Mouse (Mus musculus) frontal cortex, adult (tissue): Measurements from ENCODE around the gene Tstd1.

Experiments
- ATAC-seq: cut with Nextera tagmentation; 2 replicates; pipeline ENCODE4 v1.9.2; 2017; ENCODE audit warnings: mild to moderate bottlenecking, moderate library complexity, mixed read lengths; ENCODE audit not compliant: low TSS enrichment

Tstd1 gene

DNA sequence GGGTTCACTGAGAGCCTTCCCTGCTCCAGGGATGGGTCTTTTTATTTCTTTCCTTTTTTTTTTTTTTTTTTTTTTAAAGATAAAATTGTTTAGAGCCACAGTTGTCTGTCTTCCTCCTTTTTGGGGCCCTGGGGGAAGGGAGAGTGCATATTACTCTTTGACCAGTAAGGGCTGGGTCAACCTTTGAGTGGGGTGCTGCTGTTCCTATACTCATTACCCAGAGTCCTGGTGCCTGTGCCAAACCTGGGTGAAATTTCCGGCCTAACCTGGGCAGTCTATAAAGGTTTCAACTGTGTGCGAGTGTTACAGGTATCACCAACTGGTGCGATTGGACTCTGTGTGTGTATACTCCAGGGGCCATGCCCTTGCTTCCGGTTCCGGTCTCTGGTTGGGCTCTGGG is at the start of gene Tstd1:
Gene Tstd1, plus strand, starts transcription at position 213 of the 400 bp plus-strand sequence.
- ATAC-seq: no peak

DNA sequence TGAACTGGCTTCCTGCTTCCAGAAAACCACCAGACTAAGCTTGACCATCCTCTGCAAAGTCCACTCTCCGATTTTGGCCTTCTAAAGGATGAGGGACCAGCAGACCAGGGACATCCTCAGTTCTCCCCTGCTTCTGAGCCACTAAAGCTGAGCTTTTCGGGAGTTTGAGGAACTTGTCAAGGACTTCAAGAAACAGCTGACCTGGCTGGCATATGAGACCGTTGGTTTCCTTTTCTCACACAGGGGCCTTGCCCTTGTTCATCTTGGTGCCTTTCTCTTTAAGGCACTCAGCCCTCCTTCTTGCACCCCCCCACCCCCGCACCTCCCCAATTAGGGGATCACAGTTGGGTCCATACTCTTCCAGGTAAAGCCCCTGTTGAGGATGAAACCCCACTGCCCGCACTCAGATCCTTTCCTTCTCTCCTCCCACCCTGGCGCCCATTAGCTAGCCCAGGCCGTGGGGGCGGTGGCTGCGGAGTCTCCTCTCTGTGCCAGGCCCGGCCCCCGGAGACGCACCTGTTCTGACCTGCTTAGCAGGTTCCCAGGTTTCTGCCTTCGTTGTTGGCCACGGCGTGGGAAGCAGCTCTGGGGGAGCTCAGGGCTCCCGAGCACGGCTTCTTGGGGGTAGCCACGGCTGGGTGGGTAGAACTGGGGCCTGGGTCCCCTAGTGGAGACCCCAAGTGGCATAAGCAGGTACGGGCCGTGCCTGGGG is 48.7 kb upstream of the Tstd1 start, which contains the start of gene Nectin4:
Gene Nectin4, plus strand, starts transcription at position 255 of the 712 bp plus-strand sequence.
- ATAC-seq: no peak

DNA sequence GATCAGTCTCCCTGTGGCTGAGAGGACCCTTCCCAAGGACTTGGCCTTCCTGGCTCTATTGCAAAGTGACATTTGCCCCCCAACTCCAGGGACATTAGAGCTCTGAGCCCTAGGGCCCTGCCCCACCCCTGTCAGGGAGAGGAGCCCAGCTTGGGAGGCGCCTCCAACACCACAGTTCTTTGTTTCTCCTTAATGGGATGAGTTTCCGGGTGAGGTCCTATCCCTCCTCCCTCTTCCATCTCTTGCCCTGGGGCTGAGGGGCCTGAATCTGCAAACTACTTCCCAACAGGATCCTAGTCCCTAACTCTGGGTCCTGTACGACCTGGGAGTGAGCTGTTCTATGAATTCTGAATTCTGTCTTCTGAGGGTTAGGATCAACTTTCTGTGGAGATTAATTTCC is 45.8 kb upstream of the Tstd1 start:
- no peak for ATAC-seq

DNA sequence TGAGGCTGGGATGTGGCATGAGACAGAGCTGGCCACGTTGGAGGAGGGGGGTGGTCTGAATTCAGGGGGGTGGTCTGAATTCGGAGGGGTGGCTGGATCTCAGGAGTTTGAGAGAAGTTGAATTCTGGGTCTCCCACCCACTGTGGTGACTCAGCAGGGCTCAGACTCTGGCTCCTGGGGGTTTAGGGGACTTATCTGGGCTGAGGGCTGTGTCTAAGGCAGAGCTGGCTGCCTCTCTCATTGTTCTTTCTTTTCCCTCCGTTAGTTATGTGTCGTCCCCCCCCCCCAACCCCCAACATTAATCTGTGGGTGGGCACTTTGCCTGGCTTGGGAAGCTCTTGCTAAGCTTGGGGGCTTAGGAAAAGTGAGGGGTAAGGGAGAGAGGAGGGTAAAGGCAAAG is 44.7 kb upstream of the Tstd1 start:
- ATAC-seq: no peak

DNA sequence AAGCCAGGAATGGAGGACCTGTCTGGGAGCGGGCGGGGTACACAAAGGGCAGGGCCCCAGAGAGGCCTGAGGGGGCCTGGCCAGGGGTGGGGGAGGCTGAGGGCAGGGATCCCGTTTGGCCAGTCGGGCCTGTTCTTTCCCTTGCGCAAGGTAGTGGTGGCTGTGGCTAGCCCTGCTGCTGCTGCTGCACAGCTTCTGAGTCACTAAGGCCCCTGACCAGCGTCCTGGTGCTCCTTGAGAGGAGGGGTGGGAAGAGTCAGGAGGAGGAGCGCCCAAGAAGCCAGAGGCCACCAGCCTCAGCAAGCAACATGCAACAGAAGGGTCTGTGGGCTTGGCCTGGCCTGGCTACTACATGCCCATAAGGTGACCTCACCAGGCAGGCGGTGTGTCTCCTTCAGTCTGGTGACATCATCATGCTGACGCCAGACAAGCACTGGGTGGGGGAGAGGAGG is 43.0 kb upstream of the Tstd1 start:
- ATAC-seq: no peak

DNA sequence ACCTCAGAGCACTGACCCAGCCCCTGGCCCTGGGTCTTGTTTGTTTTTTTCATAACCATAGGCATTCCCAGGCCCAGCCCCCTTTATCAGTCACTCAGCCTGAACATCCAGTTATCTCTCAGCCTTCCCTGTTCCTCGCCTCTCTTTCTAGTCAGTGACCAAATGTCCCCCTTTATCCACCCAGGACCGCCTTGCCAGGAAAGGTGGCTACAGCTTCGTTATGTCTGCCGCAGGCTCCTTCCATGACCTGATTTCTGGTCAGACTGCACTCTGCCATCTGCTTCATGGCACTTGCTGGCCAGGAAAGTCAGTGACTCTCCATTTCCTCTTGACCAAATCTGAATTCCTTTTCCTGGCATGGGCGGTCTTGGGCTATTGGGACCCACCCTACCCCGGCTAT is 40.4 kb upstream of the Tstd1 start:
- no peak for ATAC-seq

DNA sequence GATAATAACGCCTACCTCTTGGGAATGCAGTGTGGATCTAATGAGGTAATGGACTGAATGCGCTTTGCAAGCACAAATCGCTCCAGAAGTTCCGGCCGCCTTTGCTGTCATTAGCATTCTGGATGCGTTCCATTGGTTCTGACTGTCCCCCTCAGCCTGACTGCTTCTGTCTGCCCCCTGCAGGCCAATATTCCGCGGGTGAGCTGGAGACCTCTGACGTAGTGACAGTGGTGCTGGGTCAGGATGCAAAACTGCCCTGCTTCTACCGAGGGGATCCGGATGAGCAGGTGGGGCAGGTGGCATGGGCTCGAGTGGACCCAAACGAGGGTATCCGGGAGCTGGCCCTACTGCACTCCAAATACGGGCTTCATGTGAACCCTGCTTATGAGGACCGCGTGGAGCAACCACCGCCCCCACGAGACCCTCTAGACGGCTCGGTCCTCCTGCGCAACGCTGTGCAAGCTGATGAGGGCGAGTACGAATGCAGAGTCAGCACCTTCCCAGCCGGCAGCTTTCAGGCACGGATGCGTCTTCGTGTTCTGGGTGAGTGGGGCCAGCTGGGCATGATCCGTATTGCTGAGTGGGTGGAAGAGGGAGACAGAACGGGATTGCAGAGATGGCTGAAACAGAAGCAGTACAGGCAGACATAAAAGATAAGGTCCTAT is 38.6 kb upstream of the Tstd1 start:
- ATAC-seq: peak; percentile 76

DNA sequence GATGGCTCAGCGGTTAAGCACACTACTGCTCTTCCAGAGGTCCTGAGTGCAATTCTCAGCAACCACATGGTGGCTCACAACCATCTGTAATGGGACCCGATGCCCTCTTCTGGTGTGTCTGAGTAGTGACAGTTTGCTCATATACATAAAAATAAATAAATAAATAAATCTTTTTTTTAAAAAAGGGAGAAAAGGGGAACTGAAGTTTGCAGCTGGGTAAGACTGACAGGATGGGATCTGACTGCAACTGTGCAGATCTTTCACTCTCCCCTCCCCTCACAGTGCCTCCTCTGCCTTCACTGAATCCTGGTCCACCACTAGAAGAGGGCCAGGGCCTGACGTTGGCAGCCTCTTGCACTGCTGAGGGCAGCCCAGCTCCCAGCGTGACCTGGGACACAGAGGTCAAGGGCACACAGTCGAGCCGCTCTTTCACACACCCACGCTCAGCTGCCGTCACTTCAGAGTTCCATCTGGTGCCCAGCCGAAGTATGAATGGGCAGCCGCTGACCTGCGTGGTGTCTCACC is 36.5 kb upstream of the Tstd1 start:
- ATAC-seq: no peak

DNA sequence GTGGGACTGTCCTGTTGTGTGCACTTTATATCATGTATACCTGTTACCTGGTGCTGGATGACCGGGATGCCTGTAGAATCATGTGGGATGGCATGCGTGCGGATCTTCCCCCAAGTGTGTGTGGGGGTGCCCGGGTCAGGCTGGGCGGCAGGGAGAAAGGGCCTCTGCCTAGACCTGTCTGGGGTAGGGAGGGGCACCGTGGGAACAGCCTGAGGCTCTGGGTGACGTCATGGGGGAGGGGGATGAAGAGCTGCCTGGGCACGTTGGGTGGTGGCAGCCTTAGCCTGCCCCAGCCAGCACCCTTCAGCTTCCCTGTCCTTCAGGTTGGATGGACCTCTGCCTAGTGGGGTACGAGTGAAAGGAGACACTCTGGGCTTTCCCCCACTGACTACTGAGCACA is 34.3 kb upstream of the Tstd1 start:
- no peak for ATAC-seq

DNA sequence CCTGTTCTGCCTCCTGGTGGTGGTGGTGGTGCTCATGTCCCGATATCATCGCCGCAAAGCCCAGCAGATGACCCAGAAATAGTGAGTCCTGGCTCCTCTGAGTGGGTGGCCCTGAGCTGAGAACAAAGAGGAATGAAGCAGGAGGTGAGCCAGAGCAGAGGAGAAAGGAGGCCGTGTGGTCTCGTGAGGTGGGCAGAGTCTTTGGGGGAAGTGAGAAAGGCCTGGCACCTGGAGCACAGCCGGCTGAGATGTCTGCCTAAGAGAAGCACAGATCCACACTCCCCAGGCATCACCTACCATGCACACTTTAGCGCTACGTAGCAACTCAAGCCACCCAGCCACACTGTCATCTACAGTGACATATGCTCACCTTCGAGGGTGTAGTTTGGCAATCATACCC is 33.5 kb upstream of the Tstd1 start:
- no peak for ATAC-seq

DNA sequence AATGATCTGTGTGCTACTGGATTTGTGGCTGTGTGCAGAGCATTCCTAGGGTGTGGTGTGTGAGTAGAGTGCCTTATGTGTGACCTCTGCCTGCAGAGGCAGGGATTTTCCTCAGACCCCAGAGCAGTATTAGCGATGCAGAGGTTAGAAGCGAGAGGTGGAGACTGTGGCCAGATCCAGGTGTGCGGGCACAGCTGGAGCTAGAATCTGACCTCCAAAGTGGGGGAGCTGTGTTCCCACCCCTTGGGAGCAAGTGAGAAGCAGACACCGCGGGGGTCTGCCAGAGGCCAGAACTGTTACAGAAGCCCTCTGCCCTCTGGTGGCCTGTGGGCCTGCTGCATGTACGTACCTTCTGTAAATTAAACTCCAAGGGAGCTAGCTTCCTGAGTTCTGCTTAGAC is 31.6 kb upstream of the Tstd1 start:
- ATAC-seq: no peak

DNA sequence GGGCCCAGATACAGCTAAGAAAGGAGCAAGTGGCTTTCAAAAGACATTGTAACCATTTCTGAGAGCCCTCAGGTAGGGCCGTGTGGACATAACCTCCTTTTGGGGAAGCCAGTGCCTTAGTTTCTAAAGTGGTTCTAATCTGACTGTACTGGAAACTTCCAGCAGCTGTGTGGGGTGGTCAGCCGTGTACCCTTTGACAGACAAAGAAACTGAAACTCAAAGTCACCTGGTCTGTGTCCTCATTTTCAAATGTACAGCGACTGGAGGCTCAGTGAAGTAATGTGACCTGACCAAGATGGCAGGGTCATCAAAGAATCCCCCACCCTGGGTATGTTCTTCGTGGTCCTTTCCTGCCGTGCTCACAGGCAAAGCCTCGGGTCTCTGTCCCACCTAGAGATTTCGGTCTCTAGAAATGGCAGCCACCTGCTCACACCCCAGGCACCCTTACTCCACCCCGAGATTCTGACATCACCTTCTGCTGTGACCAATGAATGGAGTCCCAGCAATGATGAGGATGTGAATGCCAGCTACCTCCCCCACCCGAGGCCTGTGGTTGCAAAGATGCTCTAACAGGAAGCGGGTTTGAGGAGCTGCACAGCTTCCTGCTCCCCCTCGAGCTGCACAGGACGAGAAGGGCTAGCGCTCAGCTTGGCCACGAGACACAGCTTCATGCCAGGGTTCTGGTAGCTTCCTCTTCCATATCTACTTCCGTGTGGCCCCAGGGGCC is 30.1 kb upstream of the Tstd1 start, which contains the start of gene Arhgap30:
Gene Arhgap30, plus strand, starts transcription at position 579 of the 727 bp plus-strand sequence.
- ATAC-seq: no peak

DNA sequence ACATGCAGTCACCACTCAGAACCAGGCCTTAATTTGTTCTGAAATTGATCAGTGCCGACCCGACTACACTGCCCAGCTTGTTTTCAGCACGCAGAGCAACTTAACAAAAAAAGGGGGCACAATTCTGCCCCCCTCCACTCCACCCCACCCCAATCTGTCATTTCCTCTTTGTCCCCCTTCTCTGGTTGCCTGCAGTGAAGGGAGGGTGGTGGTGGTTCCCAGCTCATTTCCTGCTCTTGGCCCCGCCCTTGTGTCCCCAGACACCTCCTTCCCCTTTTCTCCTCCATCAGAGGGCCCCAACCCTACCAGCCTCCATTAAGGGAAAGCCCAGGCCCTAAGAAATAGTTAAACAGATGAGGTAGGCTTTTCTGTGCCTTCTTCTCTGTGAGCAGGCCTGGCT is 28.6 kb upstream of the Tstd1 start:
- ATAC-seq: no peak; the same call in 1 of the 2 replicates

DNA sequence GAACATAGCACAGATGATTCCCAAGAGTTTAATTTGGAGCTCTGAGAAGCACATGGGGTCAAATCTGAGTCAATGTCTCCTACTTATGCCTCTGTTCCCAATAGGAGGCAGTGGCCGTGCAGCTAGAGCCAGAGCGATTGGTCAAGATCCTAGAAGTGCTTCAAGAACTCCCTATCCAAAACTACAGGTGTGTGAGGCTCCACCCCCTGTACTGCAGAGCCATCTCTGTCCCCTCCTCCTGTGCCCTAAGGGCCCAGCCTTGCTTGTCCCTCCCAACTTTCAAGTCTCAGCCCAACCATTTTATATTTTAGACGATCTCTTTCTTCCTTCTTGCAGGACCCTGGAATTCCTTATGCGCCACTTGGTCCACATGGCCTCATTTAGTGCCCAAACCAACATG is 16.9 kb upstream of the Tstd1 start:
- ATAC-seq: no peak

DNA sequence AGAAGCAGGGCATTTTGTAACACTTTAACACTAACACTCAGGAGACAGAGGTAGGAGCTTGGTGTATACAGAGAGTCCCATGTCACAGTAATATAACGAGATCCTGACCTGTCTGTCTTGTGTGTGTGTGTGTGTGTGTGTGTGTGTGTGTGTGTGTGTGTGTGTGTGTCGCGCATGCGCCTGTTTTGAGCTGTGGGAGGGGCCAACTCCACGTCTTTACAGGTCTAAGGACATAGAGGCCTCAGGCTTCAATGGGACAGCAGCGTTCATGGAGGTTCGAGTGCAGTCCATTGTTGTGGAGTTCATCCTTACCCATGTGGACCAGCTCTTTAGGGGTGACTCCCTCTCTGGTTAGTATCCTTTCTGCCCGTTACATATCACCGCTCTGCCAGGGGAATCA is 15.7 kb upstream of the Tstd1 start:
- no peak for ATAC-seq

DNA sequence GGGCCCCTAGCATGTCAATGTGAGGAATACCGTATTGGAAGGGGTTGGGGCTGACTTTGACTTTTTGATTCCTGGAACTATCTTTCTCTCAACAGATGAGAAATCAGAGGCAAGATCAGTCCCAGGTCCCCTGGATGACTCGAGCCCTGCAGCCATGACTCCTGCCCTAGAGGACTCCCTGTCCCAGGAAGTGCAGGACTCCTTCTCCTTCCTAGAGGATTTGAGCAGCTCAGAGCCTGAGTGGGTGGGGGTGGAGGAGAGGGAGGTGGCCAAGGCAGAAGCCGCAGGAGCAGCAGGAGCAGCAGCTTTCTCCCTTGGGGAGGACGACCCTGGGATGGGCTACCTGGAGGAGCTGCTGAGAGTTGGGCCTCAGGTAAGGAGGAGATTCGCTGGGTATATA is 11.4 kb upstream of the Tstd1 start:
- no peak for ATAC-seq

DNA sequence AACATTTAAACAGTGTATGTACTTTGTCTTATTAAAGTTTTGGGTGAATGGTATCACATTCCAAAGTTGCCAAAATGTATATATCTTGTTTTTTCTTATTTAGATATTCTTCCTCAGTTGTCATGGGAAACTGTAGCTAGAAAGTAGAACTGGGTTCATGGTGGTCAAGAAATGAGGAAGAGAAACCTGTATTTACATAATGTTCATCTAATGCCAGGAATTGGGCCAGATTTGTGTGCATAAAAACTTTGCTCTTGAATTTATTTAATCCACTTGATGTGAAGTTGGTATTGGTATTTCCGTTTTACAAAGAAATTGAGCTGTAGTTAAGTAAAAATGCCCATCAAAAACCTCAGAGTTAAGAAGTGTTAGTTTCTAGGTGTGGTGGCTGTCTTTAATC is 8.4 kb upstream of the Tstd1 start:
- no peak for ATAC-seq

DNA sequence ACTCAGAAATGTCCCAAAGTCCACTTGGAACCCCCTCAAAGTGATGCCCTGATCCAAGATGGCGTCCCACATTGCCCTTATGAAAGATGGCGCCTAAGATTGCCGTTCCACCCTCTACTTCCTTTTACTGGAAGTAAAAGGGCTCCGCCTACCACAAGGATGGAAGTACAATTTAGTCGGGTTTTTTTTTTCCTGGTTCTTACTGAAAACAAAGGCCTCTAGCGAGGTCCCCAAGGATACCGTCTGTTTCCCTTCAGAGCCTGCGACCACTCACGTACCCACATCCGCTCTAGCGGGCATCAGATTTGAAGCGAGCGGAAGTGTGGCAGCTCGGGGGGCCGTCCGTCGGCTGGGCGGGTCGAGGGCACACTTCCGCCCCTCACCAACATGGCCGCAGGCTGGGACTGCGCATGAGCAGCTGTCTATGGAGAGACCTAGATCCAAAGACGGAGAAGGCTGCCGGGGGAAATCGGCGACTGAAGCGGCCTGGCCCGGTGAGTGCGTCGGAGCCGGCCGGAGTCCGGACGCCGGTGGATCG is 7.7 kb upstream of the Tstd1 start, which contains the start of gene Usf1:
Gene Usf1, plus strand, starts transcription at position 367 of the 538 bp plus-strand sequence.
- ATAC-seq: peak; percentile 97

DNA sequence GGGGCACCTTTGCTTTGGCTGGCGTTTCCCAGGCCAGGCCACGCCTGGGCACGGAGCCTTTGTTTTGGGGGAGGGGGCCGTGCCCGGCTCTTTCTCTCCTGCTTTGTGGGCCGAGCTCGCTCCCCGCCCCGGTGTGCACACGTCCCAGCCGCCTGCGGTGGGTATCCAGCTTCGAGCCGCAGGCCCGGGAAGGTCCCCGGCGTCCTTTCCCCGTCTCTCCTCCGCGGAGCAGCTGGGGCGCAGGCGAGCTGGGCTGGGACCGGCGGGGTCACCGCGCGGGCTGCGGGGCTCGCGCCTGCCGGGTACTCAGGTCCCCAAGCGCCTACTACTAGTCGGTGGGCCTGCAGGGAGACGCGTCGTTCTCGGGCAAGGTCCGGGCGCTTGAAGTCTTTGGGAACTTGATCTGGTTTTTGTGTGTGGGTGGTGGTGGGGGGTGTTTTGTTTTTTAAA is 7.2 kb upstream of the Tstd1 start:
- ATAC-seq: peak; percentile 64

DNA sequence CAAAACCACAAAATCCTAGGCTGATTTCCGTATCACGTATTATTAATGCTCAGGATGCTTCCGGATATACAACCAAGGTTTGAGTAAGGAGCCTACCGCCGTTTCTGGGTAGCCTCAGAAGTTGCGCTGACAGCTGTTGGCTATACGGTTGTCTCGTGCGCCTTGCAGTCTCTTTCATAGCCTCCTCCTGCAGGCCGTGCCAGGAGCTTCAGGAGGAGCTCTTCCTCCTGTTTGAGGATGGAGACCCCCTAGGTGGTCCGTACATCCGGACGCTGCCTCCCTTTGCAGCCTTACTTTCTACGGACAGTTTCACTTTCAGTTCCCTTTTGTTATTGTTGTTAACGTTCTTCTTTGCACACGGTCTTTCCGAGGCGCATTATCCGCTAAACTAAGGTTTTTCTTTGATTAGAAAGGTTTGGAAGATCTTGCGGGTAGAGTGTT is 6.7 kb upstream of the Tstd1 start:
- peak; percentile 35 for ATAC-seq

DNA sequence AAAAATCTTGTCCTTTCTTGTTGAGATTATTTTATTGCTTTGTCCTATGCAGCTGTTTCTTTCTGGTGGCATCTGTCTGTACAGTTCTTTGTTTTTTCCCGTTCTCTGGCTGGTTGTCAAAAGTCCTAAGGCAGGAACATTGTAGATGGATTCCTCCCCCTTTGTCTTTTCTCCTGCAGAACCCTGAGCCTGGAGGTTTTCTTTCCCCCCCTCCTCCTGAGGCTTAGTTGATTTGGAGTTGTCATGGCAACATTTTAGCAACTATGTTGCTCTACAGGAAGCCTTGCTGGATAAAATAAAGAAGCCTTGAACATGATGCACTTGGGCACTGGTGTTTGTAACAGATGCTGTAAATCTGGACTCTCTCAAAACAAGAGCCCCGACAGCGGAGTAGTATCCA is 6.2 kb upstream of the Tstd1 start:
- ATAC-seq: peak; percentile 28; the same call in 1 of the 2 replicates

DNA sequence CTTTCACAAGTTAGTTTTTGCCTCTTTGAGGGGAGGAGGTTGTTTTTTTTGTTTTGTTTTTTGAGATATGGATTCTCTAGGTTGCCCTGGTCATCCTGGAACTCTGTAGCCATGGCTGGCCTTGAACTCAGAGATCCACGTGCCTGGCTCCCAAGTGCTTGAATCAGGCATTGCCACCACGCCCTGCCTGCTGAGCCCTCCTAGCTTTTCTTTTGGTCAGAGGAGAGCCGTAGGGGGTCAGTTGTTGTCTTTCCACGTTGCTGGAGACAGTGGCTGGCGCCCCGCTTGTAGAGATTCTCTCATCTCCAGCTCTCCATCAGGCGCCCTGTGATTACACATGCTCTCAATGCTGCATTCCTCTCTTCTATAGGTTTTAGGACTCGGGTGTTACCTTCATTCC is 5.1 kb upstream of the Tstd1 start:
- no peak for ATAC-seq
